Mouse (Mus musculus): ENCODE measurements around the gene Tnnt3. TPM values are rescaled to one million over a fixed set of nuclear protein-coding genes. Genes with fewer than 3 reads are reported as not detected.

Gene Tnnt3
- polyA plus RNA-seq, 1 experiment from 2014 or later, result 4.8 TPM

Other genes starting within 250 kb of the Tnnt3 start
- gene Gm2431, start 240.5 kb upstream of the Tnnt3 start, polyA plus RNA-seq (2014; fragmentation: Nextera tagmentation; extraction: Ambion mirVana), result not detected in 2 replicates
- not detected in 2 replicates for gene Gm4559, start 224.5 kb upstream of the Tnnt3 start, polyA plus RNA-seq (2014; fragmentation: Nextera tagmentation; extraction: Ambion mirVana)
- not detected in 2 replicates for gene Krtap5-1, start 201.7 kb upstream of the Tnnt3 start, polyA plus RNA-seq (2014; fragmentation: Nextera tagmentation; extraction: Ambion mirVana)
- not detected in 2 replicates for gene Krtap5-4, start 195.3 kb upstream of the Tnnt3 start, polyA plus RNA-seq (2014; fragmentation: Nextera tagmentation; extraction: Ambion mirVana)
- 6.0 and 11.2 TPM in 2 replicates for gene Ifitm10, start 125.1 kb upstream of the Tnnt3 start, polyA plus RNA-seq (2014; fragmentation: Nextera tagmentation; extraction: Ambion mirVana)
- 2.9 TPM in 1 of 2 replicates, not detected in the other for gene Gm49369, start 116.2 kb upstream of the Tnnt3 start, polyA plus RNA-seq (2014; fragmentation: Nextera tagmentation; extraction: Ambion mirVana)
- gene Ctsd, start 110.8 kb upstream of the Tnnt3 start, polyA plus RNA-seq (2014; fragmentation: Nextera tagmentation; extraction: Ambion mirVana), result 250 and 288 TPM in 2 replicates
- not detected in 2 replicates for gene Syt8, start 64.0 kb upstream of the Tnnt3 start, polyA plus RNA-seq (2014; fragmentation: Nextera tagmentation; extraction: Ambion mirVana)
- gene Tnni2, start 57.0 kb upstream of the Tnnt3 start, polyA plus RNA-seq (2014; fragmentation: Nextera tagmentation; extraction: Ambion mirVana), result 1.4 and 4.3 TPM in 2 replicates
- gene Lsp1, start 38.0 kb upstream of the Tnnt3 start, polyA plus RNA-seq (2014; fragmentation: Nextera tagmentation; extraction: Ambion mirVana), result 3.9 and 5.6 TPM in 2 replicates
- gene Mrpl23, start 33.9 kb downstream of the Tnnt3 start, polyA plus RNA-seq (2014; fragmentation: Nextera tagmentation; extraction: Ambion mirVana), result 16.0 and 21.4 TPM in 2 replicates
- 24.6 and 171 TPM in 2 replicates for gene Igf2, start 168.0 kb downstream of the Tnnt3 start, polyA plus RNA-seq (2014; fragmentation: Nextera tagmentation; extraction: Ambion mirVana)
- gene Gm49394, start 171.1 kb downstream of the Tnnt3 start, polyA plus RNA-seq (2014; fragmentation: Nextera tagmentation; extraction: Ambion mirVana), result not detected in 2 replicates
- gene Ins2, start 244.5 kb downstream of the Tnnt3 start, polyA plus RNA-seq (2014; fragmentation: Nextera tagmentation; extraction: Ambion mirVana), result not detected in 2 replicates